Mouse (Mus musculus) heart, postnatal 0 days (tissue): ENCODE measurements around the gene Mtmr3.

ENCODE experiments used
- CTCF ChIP-seq: IDR thresholded peaks from 2 replicates; pipeline ENCODE4 v1.5.1; 2016; ENCODE audit warnings: antibody characterized with exemption, control low read depth, low read depth
- EP300 ChIP-seq: IDR thresholded peaks from 2 replicates; pipeline ENCODE4 v1.6.1; 2016; ENCODE audit warnings: antibody characterized with exemption, low read depth

DNA sequence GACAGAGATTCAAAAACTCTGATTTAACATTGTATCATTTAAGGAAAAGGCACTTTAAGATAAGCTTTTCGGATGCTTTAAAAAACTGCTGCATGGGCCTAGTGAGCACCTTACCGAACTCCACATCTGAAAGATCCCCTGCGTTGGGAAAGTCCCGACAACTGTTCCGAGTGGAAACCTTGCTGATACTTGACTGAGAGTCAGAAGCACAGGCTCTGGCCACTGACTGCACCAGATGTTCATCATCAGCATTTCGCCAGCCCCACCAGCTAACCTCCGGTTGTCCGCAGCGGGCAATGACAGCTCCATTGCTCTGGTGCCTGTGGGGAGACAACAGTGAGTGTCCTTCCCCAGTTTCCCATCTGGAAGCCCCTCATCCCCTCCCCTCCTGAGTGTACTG is 95.9 kb downstream of the Mtmr3 start:
- TF ChIP-seq EP300 (no peak), CTCF (no peak)
